Mouse (Mus musculus): ENCODE data around the gene Plp2.

Gene Plp2

GRCm38 (mm10) chrX:7661086-7661485 is 10.1 kb downstream of the Plp2 start:
- DNase-seq (ENCODE audit: low read depth) = no peak

GRCm38 (mm10) chrX:7658785-7659589 is 12.2 kb downstream of the Plp2 start:
- no peak for DNase-seq (ENCODE audit: low read depth)

DNA sequence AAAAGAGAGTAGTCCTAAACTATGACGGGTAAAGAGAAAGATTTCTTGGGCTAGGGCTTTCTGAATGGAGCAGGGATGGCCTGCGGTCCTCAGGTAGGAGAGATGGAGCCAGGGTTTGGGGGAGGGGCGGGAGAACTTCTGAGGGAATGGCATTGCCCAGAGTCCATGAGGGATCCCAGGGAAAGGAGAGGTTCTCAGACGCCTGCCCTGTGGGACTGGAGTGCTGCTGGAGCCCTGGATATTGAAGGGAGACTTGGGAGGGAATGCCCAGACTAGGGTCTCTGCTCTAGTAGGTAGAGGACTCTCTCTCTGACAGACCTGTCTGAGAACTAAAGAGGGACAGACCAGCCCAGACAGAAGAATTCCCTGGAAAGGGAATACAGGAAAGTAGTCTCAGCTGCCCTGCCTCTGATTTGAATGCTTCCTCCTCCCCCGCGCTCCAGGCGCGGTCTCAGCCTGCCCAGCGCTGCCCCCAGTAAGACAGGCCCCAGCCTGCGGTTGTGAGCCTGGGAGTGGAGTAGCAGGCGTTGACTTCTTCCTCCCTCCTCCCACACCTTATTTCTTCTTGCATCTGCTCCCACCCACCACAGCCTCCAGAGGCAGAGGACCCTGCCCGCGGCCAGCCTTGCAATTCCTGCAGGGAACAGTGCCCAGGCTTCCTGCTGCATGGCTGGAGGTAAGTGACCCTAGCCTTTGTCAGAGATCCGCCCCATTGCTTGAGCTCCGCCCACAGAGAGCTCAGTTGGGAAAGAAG is 13.0 kb downstream of the Plp2 start:
- peak; percentile 72 for DNase-seq (ENCODE audit: low read depth)

GRCm38 (mm10) chrX:7657221-7657639 is 14.0 kb downstream of the Plp2 start, which contains the start of gene Prickle3:
Gene Prickle3, plus strand, starts transcription at chrX:7657260.
- DNase-seq (ENCODE audit: low read depth) = no peak

GRCm38 (mm10) chrX:7648671-7649304 is 22.4 kb downstream of the Plp2 start:
- peak; percentile 88 for DNase-seq (ENCODE audit: low read depth)

DNA sequence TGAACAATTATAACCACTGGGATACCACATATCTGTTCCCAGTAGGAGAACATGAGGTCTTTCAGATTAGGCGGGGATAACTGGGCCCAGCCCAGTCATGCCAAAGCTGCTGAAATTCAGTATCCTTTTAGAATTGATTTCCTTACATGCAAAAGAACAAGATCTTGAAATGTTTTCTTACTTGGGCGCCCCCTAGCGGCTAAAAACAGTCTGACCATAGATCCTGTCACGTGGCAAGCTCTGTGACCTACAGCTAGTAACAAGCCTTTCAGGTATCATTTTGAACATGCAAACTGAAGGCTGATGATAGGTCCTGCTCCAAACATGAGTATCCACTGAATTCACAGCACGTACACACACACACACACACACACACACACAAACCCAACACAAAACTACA is 25.8 kb downstream of the Plp2 start:
- DNase-seq (ENCODE audit: low read depth) = peak; percentile 87

- no peak for DNase-seq (ENCODE audit: low read depth)
Observed at GRCm38 (mm10) chrX:7640785-7641184, 30.4 kb downstream of the Plp2 start.

- no peak for DNase-seq (ENCODE audit: low read depth)
Observed at GRCm38 (mm10) chrX:7639536-7640325, 31.5 kb downstream of the Plp2 start.

- no peak for DNase-seq (ENCODE audit: low read depth)
Observed at GRCm38 (mm10) chrX:7638401-7639091, 32.6 kb downstream of the Plp2 start, which contains the start of gene Syp. Gene Syp, plus strand, starts transcription at chrX:7638471.

GRCm38 (mm10) chrX:7635101-7635500 is 36.1 kb downstream of the Plp2 start:
- no peak for DNase-seq (ENCODE audit: low read depth)

DNA sequence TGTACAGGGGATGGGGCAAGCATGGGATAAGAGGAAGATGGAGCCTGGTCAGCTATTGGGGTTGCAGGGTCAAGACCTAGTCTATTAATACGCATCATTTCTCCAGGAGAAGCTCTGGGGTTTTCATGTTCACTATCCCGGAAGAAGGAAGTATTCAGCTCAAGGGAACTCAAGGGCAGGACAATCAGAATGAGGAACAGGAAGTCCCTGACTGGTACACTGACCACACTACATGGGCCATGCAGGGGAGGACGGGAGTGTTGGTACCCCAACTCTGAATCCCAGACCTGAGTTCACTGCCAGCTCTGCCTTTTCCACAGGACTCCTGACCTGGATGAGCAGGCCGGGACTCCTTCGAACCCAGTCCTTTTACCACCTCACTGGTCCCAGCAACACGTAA is 38.6 kb downstream of the Plp2 start:
- no peak for DNase-seq (ENCODE audit: low read depth)
